Mouse (Mus musculus) heart, adult 2 months (tissue): ENCODE measurements at regions not wholly inside any gene's neighbourhood (a gene's known extent, or its start where the extent isn't known, plus 50 kb on each side); places are given as distances from the start of the nearest gene placed in this dataset.

Source experiments
- CTCF ChIP-seq: fragments of 200-600 bp; IDR thresholded peaks from 2 replicates; pipeline ENCODE4 v1.8.1; 2022; ENCODE audit warnings: antibody characterized with exemption, mild to moderate bottlenecking, moderate library complexity
- EP300 ChIP-seq: fragments of 200-500 bp; IDR thresholded peaks from 2 replicates; pipeline ENCODE4 v1.6.1; 2011; ENCODE audit warnings: low read depth, low read length, control low read depth; ENCODE audit not compliant: insufficient read depth
- POLR2A ChIP-seq: fragments of 200-500 bp; IDR thresholded peaks from 2 replicates; pipeline ENCODE4 v1.6.1; 2011; ENCODE audit warnings: mild to moderate bottlenecking, low read depth, low read length, control low read depth; ENCODE audit not compliant: insufficient read depth

- no peak for TF ChIP-seq CTCF
- no peak for TF ChIP-seq POLR2A
- no peak for TF ChIP-seq EP300
These were observed 459.1 kb downstream of the Tmem135 start for GRCm38 (mm10) chr7:88944936-88945335.
